Mouse (Mus musculus) intestine, embryonic 16.5 days (tissue): ENCODE measurements at regions not wholly inside any gene's neighbourhood (a gene's known extent, or its start where the extent isn't known, plus 50 kb on each side); places are given as distances from the start of the nearest gene placed in this dataset.

Experiments
- ATAC-seq: fragments of 200-750 bp; cut with Nextera tagmentation; 2 replicates; pipeline ENCODE4 v1.8.0; 2017; ENCODE audit warnings: moderate TSS enrichment, moderate library complexity
- H3K27ac ChIP-seq: fragments of 300-500 bp; sonication (generic); 2 replicates; pipeline ENCODE4 v1.5.1; 2014; ENCODE audit warnings: mild to moderate bottlenecking, low read length
- H3K27me3 ChIP-seq: fragments of 300-500 bp; sonication (generic); replicated peaks from 2 replicates; pipeline ENCODE4 v1.6.1; 2014; ENCODE audit warnings: low read length, control low read depth, mixed read lengths; ENCODE audit not compliant: control insufficient read depth, insufficient read depth
- H3K36me3 ChIP-seq: fragments of 300-500 bp; sonication (generic); 2 replicates; pipeline ENCODE4 v1.6.1; 2014; ENCODE audit warnings: low read length, control low read depth; ENCODE audit not compliant: control insufficient read depth, insufficient read depth
- H3K4me1 ChIP-seq: fragments of 300-500 bp; sonication (generic); 2 replicates; pipeline ENCODE4 v1.6.1; 2014; ENCODE audit warnings: low read length, control low read depth, mixed read lengths; ENCODE audit not compliant: control insufficient read depth, insufficient read depth
- H3K4me2 ChIP-seq: fragments of 300-500 bp; sonication (generic); 2 replicates; pipeline ENCODE4 v1.6.1; 2014; ENCODE audit warnings: low read depth, low read length, control low read depth
- H3K4me3 ChIP-seq: fragments of 300-500 bp; sonication (generic); 2 replicates; pipeline ENCODE4 v1.5.1; 2014; ENCODE audit warnings: mild to moderate bottlenecking, low read length
- H3K9ac ChIP-seq: fragments of 300-500 bp; sonication (generic); 2 replicates; pipeline ENCODE4 v1.6.1; 2014; ENCODE audit warnings: low read depth, low read length
- H3K9me3 ChIP-seq: fragments of 300-500 bp; sonication (generic); 2 replicates; pipeline ENCODE4 v1.6.1; 2016; ENCODE audit warnings: low read length, control low read depth; ENCODE audit not compliant: control insufficient read depth
- WGBS: fragments of 180-500 bp; shearing (Covaris S2); extraction: QIAGEN DNeasy Blood & Tissue Kit; methylation state at CpG from one replicate; pipeline ENCODE4 v1.1.7; 2014; 5-methylcytosine and 5-hydroxymethylcytosine counted together

DNA sequence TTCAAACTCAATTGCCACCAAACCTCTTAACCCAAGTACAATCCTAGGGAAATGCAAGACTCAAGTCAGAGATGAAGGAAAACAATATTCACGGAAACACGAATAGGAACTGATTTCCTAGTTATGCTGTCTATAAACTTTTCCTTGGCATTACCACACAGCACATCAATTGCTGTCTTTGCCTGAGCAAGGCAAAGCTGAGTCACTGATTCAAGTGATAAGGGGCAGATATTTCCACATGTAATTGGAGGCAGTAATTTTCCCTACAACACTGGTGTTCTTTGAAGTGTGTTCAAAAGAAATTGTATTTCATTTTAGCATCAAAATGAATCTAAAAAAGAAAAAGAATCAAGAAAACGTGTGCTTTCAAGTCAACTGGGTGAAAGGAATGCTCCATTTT, 230.1 kb upstream of the Nectin3 start:
- no peaks in the 10 kb centered on the region for H3K4me1 ChIP-seq
- H3K4me3 ChIP-seq, result no peak overlapping the region
- 62% methylated on average over 3 of the region's 3 CpGs for WGBS
- H3K9ac ChIP-seq, result no peak overlapping the region
- H3K4me2 ChIP-seq, result no peak overlapping the region
- peak; percentile 75 for ATAC-seq
- H3K27me3 ChIP-seq, result no peaks in the 10 kb centered on the region
- H3K36me3 ChIP-seq, result no peaks in the 10 kb centered on the region
- no peak overlapping the region for H3K27ac ChIP-seq
- no peaks in the 10 kb centered on the region for H3K9me3 ChIP-seq

- peak; percentile 84 for ATAC-seq
These were observed 225.3 kb upstream of the Nectin3 start for GRCm38 (mm10) chr16:46723660-46724059.

DNA sequence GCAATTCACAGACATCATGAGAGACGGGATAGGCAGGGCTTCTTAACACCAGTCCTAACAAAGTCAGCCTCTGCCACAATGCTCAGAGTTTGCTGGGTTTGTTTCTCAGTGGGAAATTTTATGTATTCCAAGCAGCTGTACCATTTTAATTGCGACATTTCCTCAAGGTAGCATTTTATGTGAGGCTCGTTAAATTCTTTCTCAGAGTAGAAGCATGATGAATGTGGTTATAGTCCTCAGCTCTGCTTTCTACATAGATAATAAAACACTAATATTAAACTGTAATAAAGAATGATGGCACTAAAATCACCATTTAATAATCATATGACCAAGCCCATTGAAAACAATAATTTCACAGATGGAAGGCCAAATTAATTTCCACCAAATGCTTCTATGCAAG, 181.5 kb upstream of the Nectin3 start:
- no peaks in the 10 kb centered on the region for H3K27me3 ChIP-seq
- H3K27ac ChIP-seq, result no peak overlapping the region
- no peaks in the 10 kb centered on the region for H3K36me3 ChIP-seq
- H3K9ac ChIP-seq, result no peak overlapping the region
- H3K4me2 ChIP-seq, result no peak overlapping the region
- H3K4me3 ChIP-seq, result no peak overlapping the region
- WGBS, result 77% methylated on average over 3 of the region's 3 CpGs
- H3K9me3 ChIP-seq, result no peaks in the 10 kb centered on the region
- H3K4me1 ChIP-seq, result no peaks in the 10 kb centered on the region
- ATAC-seq, result no peak

More at GRCm38 (mm10) chr16:46723660-46724059, 225.3 kb upstream of the Nectin3 start:
- H3K9me3 ChIP-seq, result no peaks in the 10 kb centered on the region
- no peaks in the 10 kb centered on the region for H3K36me3 ChIP-seq
- H3K4me3 ChIP-seq, result no peak overlapping the region
- no peaks in the 10 kb centered on the region for H3K27me3 ChIP-seq
- H3K9ac ChIP-seq, result no peak overlapping the region
- no peak overlapping the region for H3K27ac ChIP-seq
- H3K4me1 ChIP-seq, result no peaks in the 10 kb centered on the region
- no peak overlapping the region for H3K4me2 ChIP-seq
- 81% methylated on average over 4 of the region's 4 CpGs for WGBS

DNA sequence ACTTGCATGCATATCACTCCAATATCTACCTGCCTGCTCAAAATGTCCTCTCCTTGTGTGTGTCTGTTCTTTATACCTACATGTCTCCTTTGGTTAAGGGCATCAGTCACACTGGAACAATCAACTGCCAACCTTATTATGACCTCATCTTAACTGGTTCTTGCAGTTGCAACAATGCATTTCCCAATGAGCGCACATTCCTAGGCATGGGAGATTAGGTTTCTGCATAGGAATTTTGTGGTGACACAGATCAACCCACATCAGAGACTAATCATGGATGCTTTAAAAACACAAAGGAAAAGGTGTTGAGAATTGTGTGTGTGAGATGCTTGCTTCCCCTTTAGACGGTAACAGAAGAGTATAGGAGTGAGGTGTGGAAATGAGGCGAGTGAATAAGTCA, 171.3 kb upstream of the Nectin3 start:
- WGBS, result 90% methylated on average over 3 of the region's 3 CpGs
- H3K4me3 ChIP-seq, result no peak overlapping the region
- ATAC-seq, result no peak
- no peak overlapping the region for H3K9ac ChIP-seq
- H3K9me3 ChIP-seq, result no peaks in the 10 kb centered on the region
- no peak overlapping the region for H3K27ac ChIP-seq
- H3K36me3 ChIP-seq, result no peaks in the 10 kb centered on the region
- H3K4me2 ChIP-seq, result no peak overlapping the region
- no peaks in the 10 kb centered on the region for H3K4me1 ChIP-seq
- no peaks in the 10 kb centered on the region for H3K27me3 ChIP-seq

GRCm38 (mm10) chr16:46665566-46665965, 167.2 kb upstream of the Nectin3 start:
- no peaks in the 10 kb centered on the region for H3K4me1 ChIP-seq
- no peaks in the 10 kb centered on the region for H3K27me3 ChIP-seq
- WGBS, result 83% methylated on average over 3 of the region's 3 CpGs
- no peak overlapping the region for H3K4me2 ChIP-seq
- no peak overlapping the region for H3K9ac ChIP-seq
- no peaks in the 10 kb centered on the region for H3K9me3 ChIP-seq
- no peak for ATAC-seq
- H3K4me3 ChIP-seq, result no peak overlapping the region
- H3K36me3 ChIP-seq, result no peaks in the 10 kb centered on the region
- no peak overlapping the region for H3K27ac ChIP-seq

- Histone ChIP-seq H3K36me3 (no peaks in the 10 kb centered on the region), H3K9me3 (no peaks in the 10 kb centered on the region), H3K9ac (no peak overlapping the region), H3K4me2 (no peak overlapping the region), H3K27me3 (no peaks in the 10 kb centered on the region), H3K4me3 (no peak overlapping the region), H3K27ac (no peak overlapping the region), H3K4me1 (no peaks in the 10 kb centered on the region)
- no peak for ATAC-seq
- 89% methylated on average over 4 of the region's 4 CpGs for WGBS
These were observed 164.7 kb upstream of the Nectin3 start for GRCm38 (mm10) chr16:46663008-46663407.

DNA sequence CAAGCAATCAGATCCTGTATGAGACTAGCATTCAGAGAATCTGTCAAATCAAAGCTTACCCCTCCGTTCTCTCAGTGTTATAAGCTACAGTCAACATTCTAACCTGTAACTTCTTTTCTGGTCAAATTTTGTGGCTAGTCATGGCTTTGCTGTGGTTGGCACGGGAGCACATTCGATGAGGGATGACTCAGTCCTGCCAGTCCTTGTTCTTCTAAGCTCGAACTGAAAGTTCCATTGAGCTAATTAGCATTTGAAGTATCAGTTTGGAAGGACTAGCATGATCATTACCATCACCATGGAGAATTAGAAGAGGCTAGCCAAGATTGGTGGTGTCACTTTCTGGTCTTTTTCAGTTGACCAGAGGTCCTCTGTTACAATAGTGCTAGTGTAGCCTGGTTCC, 156.7 kb upstream of the Nectin3 start:
- H3K4me2 ChIP-seq, result no peak overlapping the region
- no peak overlapping the region for H3K9ac ChIP-seq
- no peaks in the 10 kb centered on the region for H3K27me3 ChIP-seq
- H3K27ac ChIP-seq, result no peak overlapping the region
- H3K36me3 ChIP-seq, result no peaks in the 10 kb centered on the region
- WGBS, result 86% methylated on average over 4 of the region's 4 CpGs
- no peaks in the 10 kb centered on the region for H3K9me3 ChIP-seq
- no peaks in the 10 kb centered on the region for H3K4me1 ChIP-seq
- no peak for ATAC-seq
- no peak overlapping the region for H3K4me3 ChIP-seq

DNA sequence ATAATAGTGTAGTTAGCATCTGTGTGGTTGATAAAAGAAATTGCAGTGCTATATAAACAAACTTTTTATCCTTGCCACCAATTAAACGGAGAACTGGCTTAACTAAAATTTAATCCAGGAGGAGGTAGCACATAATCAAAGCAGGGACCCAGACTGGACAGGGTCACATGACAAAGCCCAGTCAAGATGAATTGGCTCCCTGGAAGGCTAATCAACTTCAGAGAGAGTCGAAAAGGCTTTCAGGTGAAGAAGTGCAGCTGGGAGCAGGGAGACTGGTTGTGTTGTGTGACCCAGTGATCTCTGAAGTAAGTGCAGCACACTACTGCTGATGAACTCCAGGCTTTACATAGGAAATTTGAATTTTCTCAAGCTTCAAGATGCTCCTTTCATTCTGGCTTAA, 127.5 kb upstream of the Nectin3 start:
- Histone ChIP-seq H3K36me3 (no peaks in the 10 kb centered on the region), H3K9ac (no peak overlapping the region), H3K4me2 (no peak overlapping the region), H3K9me3 (no peaks in the 10 kb centered on the region), H3K27ac (no peak overlapping the region), H3K4me3 (no peak overlapping the region), H3K4me1 (no peaks in the 10 kb centered on the region), H3K27me3 (no peaks in the 10 kb centered on the region)
- WGBS, result 23% methylated on average over 2 of the region's 2 CpGs
- no peak for ATAC-seq

DNA sequence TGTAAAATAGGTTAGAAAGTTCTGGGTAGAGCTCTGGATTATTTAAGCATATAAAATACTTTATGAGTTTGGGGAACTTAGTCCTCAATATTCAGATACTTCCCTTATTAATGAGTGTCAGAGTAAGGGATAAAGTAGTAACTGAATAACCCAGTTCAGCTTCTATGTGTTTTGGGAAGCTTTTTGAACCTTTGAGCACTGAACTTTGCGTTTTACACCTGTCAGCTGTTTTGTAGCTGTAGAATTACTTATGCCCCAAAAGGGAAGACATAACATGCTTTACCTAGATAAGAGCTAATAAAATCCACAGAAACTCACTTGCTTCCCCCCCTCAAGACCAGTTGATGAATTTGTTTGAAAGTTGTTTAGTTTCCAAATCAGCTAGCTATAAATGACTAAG, 124.9 kb upstream of the Nectin3 start:
- Histone ChIP-seq H3K9ac (no peak overlapping the region), H3K36me3 (no peaks in the 10 kb centered on the region), H3K4me1 (no peaks in the 10 kb centered on the region), H3K4me3 (no peak overlapping the region), H3K9me3 (no peaks in the 10 kb centered on the region), H3K4me2 (no peak overlapping the region), H3K27ac (no peak overlapping the region), H3K27me3 (no peaks in the 10 kb centered on the region)
- 61% methylated on average over 1 of the region's 1 CpGs for WGBS
- no peak for ATAC-seq

DNA sequence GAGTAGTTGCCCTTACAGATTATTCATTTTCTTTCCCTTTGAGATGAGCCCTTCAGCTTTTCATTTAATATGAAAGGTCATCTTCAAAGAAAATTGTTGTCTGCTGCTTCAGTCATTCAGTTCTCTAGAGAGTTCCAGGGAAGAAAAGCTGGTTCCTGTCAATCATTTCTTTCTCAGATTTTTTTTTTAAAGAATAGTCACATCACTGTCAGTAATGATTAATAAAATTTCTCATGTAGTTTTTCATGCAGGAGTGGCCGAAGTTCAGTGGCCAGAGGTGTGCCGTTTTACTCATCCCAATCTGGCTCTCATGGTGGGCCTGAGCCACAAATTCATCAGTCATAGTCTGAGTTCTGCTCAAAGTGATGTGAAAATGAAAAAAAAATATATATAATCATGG, 121.5 kb upstream of the Nectin3 start:
- 79% methylated on average over 2 of the region's 2 CpGs for WGBS
- Histone ChIP-seq H3K9me3 (no peaks in the 10 kb centered on the region), H3K27me3 (no peaks in the 10 kb centered on the region), H3K4me2 (no peak overlapping the region), H3K9ac (no peak overlapping the region), H3K4me3 (no peak overlapping the region), H3K4me1 (no peaks in the 10 kb centered on the region), H3K36me3 (no peaks in the 10 kb centered on the region), H3K27ac (no peak overlapping the region)
- ATAC-seq, result no peak
